26 mouse cellular contexts compared by ENCODE assay signal in the genomic region with DNA sequence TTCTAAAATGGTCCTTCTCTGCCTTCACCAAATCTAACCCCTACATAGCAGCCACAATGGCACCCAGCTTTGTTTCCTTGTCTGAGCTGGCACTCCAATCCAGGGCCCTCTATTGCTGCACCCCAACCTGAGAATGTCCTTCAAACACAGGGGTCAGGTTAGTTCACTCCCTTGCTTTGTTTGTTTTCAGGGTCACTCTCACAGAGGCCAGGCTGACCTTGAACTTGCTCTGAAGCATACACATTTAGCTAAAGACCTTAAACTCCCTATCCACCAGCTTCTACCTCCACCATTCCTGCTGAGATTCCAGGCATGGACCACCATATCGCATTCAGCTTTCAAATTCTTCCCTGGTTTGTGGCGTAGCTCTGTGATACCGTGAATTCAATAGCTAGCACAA. TPM values are rescaled to one million over a fixed set of nuclear protein-coding genes. Genes with fewer than 3 reads are reported as not detected.
A peak's percentile ranks its signal among the peaks of the same experiment; 100 is the strongest.
DNase-seq lines count a peak whose midpoint lies in the region; ATAC-seq and TF ChIP-seq lines count a peak whose summit lies in the region.
"Had no signal": no experiment of that assay in that cellular context is flagged by ENCODE, and none has a peak within 500 bp of the region (broad histone marks: within the 10 kb centered on the region; RNA-seq: fewer than 3 reads in every experiment).

No protein-coding gene starts in this region.

- 90% methylated on average over 3 of the region's 3 CpGs for WGBS in hindbrain, embryonic 15.5 days
- WGBS in hindbrain, embryonic 10.5 days: 93% methylated on average over 3 of the region's 3 CpGs
- WGBS in limb, embryonic 14.5 days: 90% methylated on average over 3 of the region's 3 CpGs
- WGBS in limb, embryonic 10.5 days: 95% methylated on average over 3 of the region's 3 CpGs
- WGBS in midbrain, embryonic 13.5 days: 94% methylated on average over 3 of the region's 3 CpGs
- 91% methylated on average over 3 of the region's 3 CpGs for WGBS in midbrain, embryonic 14.5 days
- WGBS in stomach, postnatal 0 days: 73% methylated on average over 3 of the region's 3 CpGs

- no peaks in the 10 kb centered on the region for H3K9me3 ChIP-seq in hindbrain, embryonic 15.5 days
- no peaks in the 10 kb centered on the region for H3K9me3 ChIP-seq in hindbrain, embryonic 10.5 days
- no peaks in the 10 kb centered on the region for H3K9me3 ChIP-seq in limb, embryonic 14.5 days (ENCODE audit: control insufficient read depth, low read length)
- H3K9me3 ChIP-seq in limb, embryonic 10.5 days (replicated peaks): no peaks in the 10 kb centered on the region
- H3K9me3 ChIP-seq in midbrain, embryonic 13.5 days: no peaks in the 10 kb centered on the region
- H3K9me3 ChIP-seq in midbrain, embryonic 14.5 days (ENCODE audit: control insufficient read depth, low read length): no peaks in the 10 kb centered on the region
- no peaks in the 10 kb centered on the region for H3K9me3 ChIP-seq in stomach, postnatal 0 days (ENCODE audit: control insufficient read depth, low read length)
- H3K9me3 ChIP-seq: forebrain, embryonic 12.5 days; heart, embryonic 15.5 days; intestine, embryonic 15.5 days; midbrain, embryonic 12.5 days; neural tube, embryonic 15.5 days; stomach, embryonic 15.5 days had no signal

- no peak for ATAC-seq in hindbrain, embryonic 15.5 days (ENCODE audit: low FRiP score, low read depth)
- ATAC-seq in limb, embryonic 14.5 days (ENCODE audit: low FRiP score, low read depth): no peak
- no peak for ATAC-seq in midbrain, embryonic 13.5 days
- ATAC-seq in midbrain, embryonic 14.5 days (ENCODE audit: low FRiP score, low TSS enrichment): no peak
- ATAC-seq in stomach, postnatal 0 days (ENCODE audit: low FRiP score, low TSS enrichment): no peak
- ATAC-seq: hindbrain, embryonic 16.5 days; intestine, embryonic 15.5 days had no signal

- no peak for TF ChIP-seq EP300 in stomach, postnatal 0 days (optimal IDR thresholded peaks at IDR 0.05)

- no peak for TF ChIP-seq CTCF in stomach, postnatal 0 days (IDR thresholded peaks at IDR 0.05; ENCODE audit: low read depth)

- no peak for TF ChIP-seq POLR2A in limb, embryonic 14.5 days (IDR thresholded peaks at IDR 0.05; ENCODE audit: borderline replicate concordance, extremely low read depth, insufficient read depth, insufficient read length)

- peaks cover 1% of the 10 kb centered on the region; the same call in 1 of the 2 replicates for H3K36me3 ChIP-seq in hindbrain, embryonic 15.5 days
- peaks cover 20% of the 10 kb centered on the region for H3K36me3 ChIP-seq in hindbrain, embryonic 10.5 days
- peaks cover 8% of the 10 kb centered on the region; the same call in 1 of the 2 replicates for H3K36me3 ChIP-seq in limb, embryonic 14.5 days (ENCODE audit: control insufficient read depth, insufficient read depth, low read length)
- H3K36me3 ChIP-seq in limb, embryonic 10.5 days: peaks cover 37% of the 10 kb centered on the region
- H3K36me3 ChIP-seq in midbrain, embryonic 13.5 days: peaks cover 3% of the 10 kb centered on the region
- H3K36me3 ChIP-seq in midbrain, embryonic 14.5 days (ENCODE audit: control insufficient read depth, insufficient read depth, low read length): peaks cover 8% of the 10 kb centered on the region
- H3K36me3 ChIP-seq in stomach, postnatal 0 days (ENCODE audit: control insufficient read depth, insufficient read depth, low read length): no peaks in the 10 kb centered on the region
- H3K36me3 ChIP-seq: stomach, embryonic 15.5 days had no signal

- DNase-seq in hindbrain, embryonic 10.5 days (ENCODE audit: low spot score): no peak
- DNase-seq in limb, embryonic 14.5 days (ENCODE audit: low spot score): no peak
- no peak for DNase-seq in limb, embryonic 10.5 days (ENCODE audit: low spot score)
- DNase-seq in midbrain, embryonic 14.5 days: no peak
- peak; percentile 14 for DNase-seq in stomach, postnatal 0 days (ENCODE audit: low spot score)
- no peak for DNase-seq in thymus, postnatal 36 days
- DNase-seq: adrenal gland, adult 2 months; cerebellum, adult 11 months; cerebellum, adult 9-11 months; gastrocnemius, postnatal 36 days; heart, postnatal 36 days; kidney, postnatal 36 days; right cerebral cortex, adult 18-20 months; right cerebral cortex, postnatal 4 days; thymus, adult 18-20 months; thymus, postnatal 4 days had no signal

- no peak overlapping the region for H3K4me3 ChIP-seq in hindbrain, embryonic 15.5 days
- H3K4me3 ChIP-seq in hindbrain, embryonic 10.5 days: no peak overlapping the region
- H3K4me3 ChIP-seq in limb, embryonic 14.5 days (replicated peaks; ENCODE audit: low read length): no peak overlapping the region
- no peak overlapping the region for H3K4me3 ChIP-seq in limb, embryonic 10.5 days
- no peak overlapping the region for H3K4me3 ChIP-seq in midbrain, embryonic 13.5 days (replicated peaks)
- H3K4me3 ChIP-seq in midbrain, embryonic 14.5 days (replicated peaks; ENCODE audit: low read depth, low read length): no peak overlapping the region
- H3K4me3 ChIP-seq in stomach, postnatal 0 days (ENCODE audit: low read depth, low read length): no peak overlapping the region
- H3K4me3 ChIP-seq: forebrain, embryonic 12.5 days; heart, embryonic 15.5 days; intestine, embryonic 15.5 days; midbrain, embryonic 12.5 days; neural tube, embryonic 15.5 days; stomach, embryonic 15.5 days had no signal

- H3K4me1 ChIP-seq in hindbrain, embryonic 15.5 days (replicated peaks): peaks cover 36% of the 10 kb centered on the region
- H3K4me1 ChIP-seq in hindbrain, embryonic 10.5 days (replicated peaks): peaks cover 34% of the 10 kb centered on the region
- peaks cover 16% of the 10 kb centered on the region for H3K4me1 ChIP-seq in limb, embryonic 14.5 days (ENCODE audit: control insufficient read depth, insufficient read depth, low read length)
- peaks cover 34% of the 10 kb centered on the region for H3K4me1 ChIP-seq in limb, embryonic 10.5 days
- peaks cover 33% of the 10 kb centered on the region for H3K4me1 ChIP-seq in midbrain, embryonic 13.5 days (replicated peaks)
- H3K4me1 ChIP-seq in midbrain, embryonic 14.5 days (ENCODE audit: control insufficient read depth, insufficient read depth, low read length): peaks cover 20% of the 10 kb centered on the region
- H3K4me1 ChIP-seq in stomach, postnatal 0 days (replicated peaks; ENCODE audit: control insufficient read depth, insufficient read depth): no peaks in the 10 kb centered on the region

- no peak overlapping the region for H3K4me2 ChIP-seq in hindbrain, embryonic 15.5 days
- 0 out of 2 replicates have a peak overlapping the region, but pooled peaks have one; percentile 7 for H3K4me2 ChIP-seq in limb, embryonic 14.5 days (replicated peaks; ENCODE audit: low read depth, low read length, severe bottlenecking)
- H3K4me2 ChIP-seq in midbrain, embryonic 13.5 days (replicated peaks): no peak overlapping the region
- no peak overlapping the region for H3K4me2 ChIP-seq in midbrain, embryonic 14.5 days (ENCODE audit: low read length)
- no peak overlapping the region for H3K4me2 ChIP-seq in stomach, postnatal 0 days (replicated peaks; ENCODE audit: low read depth)
- H3K4me2 ChIP-seq: forebrain, embryonic 12.5 days; heart, embryonic 15.5 days; intestine, embryonic 15.5 days; midbrain, embryonic 12.5 days; neural tube, embryonic 15.5 days; stomach, embryonic 15.5 days had no signal

- H3K27ac ChIP-seq in hindbrain, embryonic 15.5 days (replicated peaks): no peak overlapping the region
- H3K27ac ChIP-seq in hindbrain, embryonic 10.5 days: no peak overlapping the region
- no peak overlapping the region for H3K27ac ChIP-seq in limb, embryonic 14.5 days (replicated peaks; ENCODE audit: low read depth, low read length)
- H3K27ac ChIP-seq in limb, embryonic 10.5 days: no peak overlapping the region
- H3K27ac ChIP-seq in midbrain, embryonic 13.5 days: no peak overlapping the region
- no peak overlapping the region for H3K27ac ChIP-seq in midbrain, embryonic 14.5 days (replicated peaks; ENCODE audit: low read depth, low read length)
- no peak overlapping the region for H3K27ac ChIP-seq in stomach, postnatal 0 days (replicated peaks)
- H3K27ac ChIP-seq: forebrain, embryonic 12.5 days; heart, embryonic 15.5 days; intestine, embryonic 15.5 days; midbrain, embryonic 12.5 days; neural tube, embryonic 15.5 days; stomach, embryonic 15.5 days had no signal

- H3K9ac ChIP-seq in hindbrain, embryonic 15.5 days: 0 out of 2 replicates have a peak overlapping the region, but pooled peaks have one; percentile 1
- H3K9ac ChIP-seq in limb, embryonic 14.5 days (ENCODE audit: low read depth, low read length, severe bottlenecking): no peak overlapping the region
- 0 out of 2 replicates have a peak overlapping the region, but pooled peaks have one; percentile 32 for H3K9ac ChIP-seq in midbrain, embryonic 13.5 days (replicated peaks)
- no peak overlapping the region for H3K9ac ChIP-seq in midbrain, embryonic 14.5 days (replicated peaks; ENCODE audit: low read length)
- H3K9ac ChIP-seq in stomach, postnatal 0 days (ENCODE audit: low read length): no peak overlapping the region
- H3K9ac ChIP-seq: forebrain, embryonic 12.5 days; heart, embryonic 15.5 days; intestine, embryonic 15.5 days; liver, embryonic 14.5 days; midbrain, embryonic 12.5 days; neural tube, embryonic 15.5 days; stomach, embryonic 15.5 days had no signal

- H3K27me3 ChIP-seq in hindbrain, embryonic 15.5 days: no peaks in the 10 kb centered on the region
- no peaks in the 10 kb centered on the region for H3K27me3 ChIP-seq in hindbrain, embryonic 10.5 days (ENCODE audit: insufficient read depth, poor library complexity, severe bottlenecking)
- H3K27me3 ChIP-seq in limb, embryonic 14.5 days (ENCODE audit: control insufficient read depth, insufficient read depth, low read length): no peaks in the 10 kb centered on the region
- H3K27me3 ChIP-seq in limb, embryonic 10.5 days (ENCODE audit: low read depth, poor library complexity, severe bottlenecking): no peaks in the 10 kb centered on the region
- peaks cover 6% of the 10 kb centered on the region for H3K27me3 ChIP-seq in midbrain, embryonic 13.5 days
- H3K27me3 ChIP-seq in midbrain, embryonic 14.5 days (ENCODE audit: control insufficient read depth, insufficient read depth, low read length): no peaks in the 10 kb centered on the region
- no peaks in the 10 kb centered on the region for H3K27me3 ChIP-seq in stomach, postnatal 0 days (ENCODE audit: control insufficient read depth, insufficient read depth, low read length)
- H3K27me3 ChIP-seq: forebrain, embryonic 12.5 days; heart, embryonic 15.5 days; intestine, embryonic 15.5 days; neural tube, embryonic 15.5 days; stomach, embryonic 15.5 days had no signal

RNA-seq across cellular contexts. Expression of gene Nek8, which starts 2.0 kb away (rescaled TPM):
- 7.5 and 8.5 TPM in 2 replicates for polyA plus RNA-seq in hindbrain, embryonic 15.5 days (2015; fragmentation: Nextera tagmentation; extraction: Ambion mirVana)
- polyA plus RNA-seq in hindbrain, embryonic 10.5 days (2016; fragmentation: Nextera tagmentation; extraction: Ambion mirVana): 11.3 and 12.1 TPM in 2 replicates
- polyA plus RNA-seq in limb, embryonic 14.5 days (2012; rRNA removed): 38.3 and 46.4 TPM in 2 replicates
- 11.9 and 17.2 TPM in 2 replicates for polyA plus RNA-seq in limb, embryonic 14.5 days (2014; fragmentation: Nextera tagmentation; extraction: Ambion mirVana)
- 17.3 and 19.9 TPM in 2 replicates for polyA plus RNA-seq in limb, embryonic 10.5 days (2016; fragmentation: Nextera tagmentation; extraction: Ambion mirVana)
- 4.7 and 5.2 TPM in 2 replicates for polyA plus RNA-seq in midbrain, embryonic 13.5 days (2015; fragmentation: Nextera tagmentation; extraction: Ambion mirVana)
- 3.9 and 4.2 TPM in 2 replicates for polyA plus RNA-seq in midbrain, embryonic 14.5 days (2014; fragmentation: Nextera tagmentation; extraction: Ambion mirVana)
- 6.4 and 7.4 TPM in 2 replicates for polyA plus RNA-seq in stomach, postnatal 0 days (2015; fragmentation: Nextera tagmentation; extraction: Ambion mirVana)

RNA-seq across cellular contexts. Expression of gene Tlcd1, which starts 2.0 kb away (rescaled TPM):
- polyA plus RNA-seq in hindbrain, embryonic 15.5 days (2015; fragmentation: Nextera tagmentation; extraction: Ambion mirVana): 12.8 and 13.2 TPM in 2 replicates
- polyA plus RNA-seq in hindbrain, embryonic 10.5 days (2016; fragmentation: Nextera tagmentation; extraction: Ambion mirVana): 7.0 and 8.9 TPM in 2 replicates
- polyA plus RNA-seq in limb, embryonic 14.5 days (2012; rRNA removed): 43.3 and 48.4 TPM in 2 replicates
- 19.4 and 21.4 TPM in 2 replicates for polyA plus RNA-seq in limb, embryonic 14.5 days (2014; fragmentation: Nextera tagmentation; extraction: Ambion mirVana)
- 10.0 and 13.1 TPM in 2 replicates for polyA plus RNA-seq in limb, embryonic 10.5 days (2016; fragmentation: Nextera tagmentation; extraction: Ambion mirVana)
- 5.0 and 5.9 TPM in 2 replicates for polyA plus RNA-seq in midbrain, embryonic 13.5 days (2015; fragmentation: Nextera tagmentation; extraction: Ambion mirVana)
- polyA plus RNA-seq in midbrain, embryonic 14.5 days (2014; fragmentation: Nextera tagmentation; extraction: Ambion mirVana): 6.4 and 6.9 TPM in 2 replicates
- 41.3 and 45.6 TPM in 2 replicates for polyA plus RNA-seq in stomach, postnatal 0 days (2015; fragmentation: Nextera tagmentation; extraction: Ambion mirVana)

RNA-seq across cellular contexts. Expression of gene Rpl23a, which starts 8.9 kb away (rescaled TPM):
- polyA plus RNA-seq in hindbrain, embryonic 15.5 days (2015; fragmentation: Nextera tagmentation; extraction: Ambion mirVana): 743 and 824 TPM in 2 replicates
- 1,007 and 1,099 TPM in 2 replicates for polyA plus RNA-seq in hindbrain, embryonic 10.5 days (2016; fragmentation: Nextera tagmentation; extraction: Ambion mirVana)
- 1,666 and 3,231 TPM in 2 replicates for polyA plus RNA-seq in limb, embryonic 14.5 days (2012; rRNA removed)
- polyA plus RNA-seq in limb, embryonic 14.5 days (2014; fragmentation: Nextera tagmentation; extraction: Ambion mirVana): 1,710 and 1,819 TPM in 2 replicates
- 1,157 and 1,293 TPM in 2 replicates for polyA plus RNA-seq in limb, embryonic 10.5 days (2016; fragmentation: Nextera tagmentation; extraction: Ambion mirVana)
- polyA plus RNA-seq in midbrain, embryonic 13.5 days (2015; fragmentation: Nextera tagmentation; extraction: Ambion mirVana): 934 and 937 TPM in 2 replicates
- polyA plus RNA-seq in midbrain, embryonic 14.5 days (2014; fragmentation: Nextera tagmentation; extraction: Ambion mirVana): 977 and 1,164 TPM in 2 replicates
- polyA plus RNA-seq in stomach, postnatal 0 days (2015; fragmentation: Nextera tagmentation; extraction: Ambion mirVana): 1,145 and 1,168 TPM in 2 replicates

RNA-seq across cellular contexts. Expression of gene Traf4, which starts 9.1 kb away (rescaled TPM):
- 98.7 and 102 TPM in 2 replicates for polyA plus RNA-seq in hindbrain, embryonic 15.5 days (2015; fragmentation: Nextera tagmentation; extraction: Ambion mirVana)
- polyA plus RNA-seq in hindbrain, embryonic 10.5 days (2016; fragmentation: Nextera tagmentation; extraction: Ambion mirVana): 124 and 163 TPM in 2 replicates
- polyA plus RNA-seq in limb, embryonic 14.5 days (2012; rRNA removed): 159 and 212 TPM in 2 replicates
- 59.0 and 67.7 TPM in 2 replicates for polyA plus RNA-seq in limb, embryonic 14.5 days (2014; fragmentation: Nextera tagmentation; extraction: Ambion mirVana)
- 178 and 181 TPM in 2 replicates for polyA plus RNA-seq in limb, embryonic 10.5 days (2016; fragmentation: Nextera tagmentation; extraction: Ambion mirVana)
- 120 and 139 TPM in 2 replicates for polyA plus RNA-seq in midbrain, embryonic 13.5 days (2015; fragmentation: Nextera tagmentation; extraction: Ambion mirVana)
- 68.4 and 103 TPM in 2 replicates for polyA plus RNA-seq in midbrain, embryonic 14.5 days (2014; fragmentation: Nextera tagmentation; extraction: Ambion mirVana)
- polyA plus RNA-seq in stomach, postnatal 0 days (2015; fragmentation: Nextera tagmentation; extraction: Ambion mirVana): 22.4 and 26.9 TPM in 2 replicates

RNA-seq across cellular contexts. Expression of gene Rab34, which starts 13.7 kb away (rescaled TPM):
- 58.0 and 65.7 TPM in 2 replicates for polyA plus RNA-seq in hindbrain, embryonic 15.5 days (2015; fragmentation: Nextera tagmentation; extraction: Ambion mirVana)
- polyA plus RNA-seq in hindbrain, embryonic 10.5 days (2016; fragmentation: Nextera tagmentation; extraction: Ambion mirVana): 71.8 and 80.5 TPM in 2 replicates
- polyA plus RNA-seq in limb, embryonic 14.5 days (2012; rRNA removed): 163 and 228 TPM in 2 replicates
- polyA plus RNA-seq in limb, embryonic 14.5 days (2014; fragmentation: Nextera tagmentation; extraction: Ambion mirVana): 171 and 181 TPM in 2 replicates
- 139 and 141 TPM in 2 replicates for polyA plus RNA-seq in limb, embryonic 10.5 days (2016; fragmentation: Nextera tagmentation; extraction: Ambion mirVana)
- polyA plus RNA-seq in midbrain, embryonic 13.5 days (2015; fragmentation: Nextera tagmentation; extraction: Ambion mirVana): 42.0 and 43.4 TPM in 2 replicates
- polyA plus RNA-seq in midbrain, embryonic 14.5 days (2014; fragmentation: Nextera tagmentation; extraction: Ambion mirVana): 51.7 and 53.3 TPM in 2 replicates
- 59.0 and 61.4 TPM in 2 replicates for polyA plus RNA-seq in stomach, postnatal 0 days (2015; fragmentation: Nextera tagmentation; extraction: Ambion mirVana)

Comparison
In these comparisons a context has a peak if more than half of its experiments do, and no peak if none do; other contexts are left out.
1. H3K9ac ChIP-seq: peak in hindbrain, embryonic 15.5 days (single experiment) and midbrain, embryonic 13.5 days (single experiment); none in limb, embryonic 14.5 days (single experiment), midbrain, embryonic 14.5 days (single experiment) and stomach, postnatal 0 days (single experiment).